Mouse (Mus musculus): Measurements from ENCODE around the gene Ttc7b.

- TF ChIP-seq CTCF (IDR thresholded peaks at IDR 0.05; ENCODE audit: control insufficient read depth, insufficient read depth, insufficient read length), result no peak
- TF ChIP-seq CEBPB (IDR thresholded peaks at IDR 0.05; ENCODE audit: low read depth), result no peak
- TF ChIP-seq USF1 (IDR thresholded peaks at IDR 0.05; ENCODE audit: low read depth), result no peak
- TF ChIP-seq MAX (IDR thresholded peaks at IDR 0.05), result no peak
- no peak for TF ChIP-seq MYOG (IDR thresholded peaks at IDR 0.05; ENCODE audit: control insufficient read depth, extremely low read depth, insufficient read length)
These were observed 191.6 kb downstream of the Ttc7b start for GRCm38 (mm10) chr12:100328998-100329397.

Measured in C2C12 (cell line).